In genomic region chrX:143643936-143644335, GRCm38 (mm10) we compare ENCODE assay signal across 11 mouse cellular contexts.
"Had no signal": no experiment of that assay in that cellular context is flagged by ENCODE, and none has a peak within 500 bp of the region (broad histone marks: within the 10 kb centered on the region; RNA-seq: fewer than 3 reads in every experiment).

No protein-coding gene starts in this region.

- H3K4me3 ChIP-seq: limb, embryonic 13.5 days; midbrain, embryonic 12.5 days; neural tube, embryonic 15.5 days had no signal

- H3K27ac ChIP-seq: limb, embryonic 13.5 days; liver, embryonic 14.5 days; midbrain, embryonic 12.5 days; neural tube, embryonic 15.5 days had no signal

- H3K9me3 ChIP-seq: limb, embryonic 13.5 days; midbrain, embryonic 12.5 days; neural tube, embryonic 15.5 days had no signal

- H3K4me1 ChIP-seq: limb, embryonic 13.5 days; neural tube, embryonic 15.5 days had no signal

- H3K36me3 ChIP-seq: limb, embryonic 13.5 days; midbrain, embryonic 12.5 days; neural tube, embryonic 15.5 days had no signal

- DNase-seq: layer of hippocampus, postnatal 36 days; lung, adult 18-20 months; right cerebral cortex, postnatal 4 days; spleen, adult 18-20 months; thymus, adult 18-20 months; thymus, postnatal 14 days had no signal

- ATAC-seq: midbrain, embryonic 16.5 days had no signal

- H3K9ac ChIP-seq: limb, embryonic 13.5 days; liver, embryonic 14.5 days; midbrain, embryonic 12.5 days; neural tube, embryonic 15.5 days had no signal

- H3K4me2 ChIP-seq: limb, embryonic 13.5 days; midbrain, embryonic 12.5 days; neural tube, embryonic 15.5 days had no signal
